Mouse (Mus musculus) c-Kit-positive CD71-positive TER-119-positive erythroid progenitor cells, embryonic 14.5 days (primary cell): ENCODE results near the gene Gm28230.
A peak's percentile ranks its signal among the peaks of the same experiment; 100 is the strongest.

Source experiments
- DNase-seq: peaks from one replicate; pipeline ENCODE4 v3.0.0-alpha.2; 2013; ENCODE audit warnings: low spot score

The Gm28230 gene

DNA sequence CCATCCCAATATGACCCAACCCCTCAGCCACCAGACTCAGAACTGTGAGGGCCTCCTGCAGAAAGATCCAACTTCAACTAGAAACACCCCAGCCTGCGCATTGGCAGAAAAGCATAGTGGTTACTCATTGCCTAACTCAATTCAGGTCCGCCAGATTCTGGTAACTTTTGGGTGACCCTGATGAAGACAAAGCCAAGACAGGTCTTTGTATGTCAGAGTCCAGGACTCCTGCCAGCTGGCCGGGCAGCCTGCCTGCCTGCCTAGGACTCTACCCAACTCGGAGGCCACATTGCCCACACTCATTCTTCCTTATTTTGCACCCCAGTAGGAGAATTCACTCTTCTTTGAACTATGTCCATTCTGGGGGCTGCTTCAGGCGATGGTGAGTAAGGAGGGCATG lies at the start of gene Gm28230:
Gm28230 (plus strand) TSS at position 178 of the 400 bp plus-strand sequence.
- no peak for DNase-seq

DNA sequence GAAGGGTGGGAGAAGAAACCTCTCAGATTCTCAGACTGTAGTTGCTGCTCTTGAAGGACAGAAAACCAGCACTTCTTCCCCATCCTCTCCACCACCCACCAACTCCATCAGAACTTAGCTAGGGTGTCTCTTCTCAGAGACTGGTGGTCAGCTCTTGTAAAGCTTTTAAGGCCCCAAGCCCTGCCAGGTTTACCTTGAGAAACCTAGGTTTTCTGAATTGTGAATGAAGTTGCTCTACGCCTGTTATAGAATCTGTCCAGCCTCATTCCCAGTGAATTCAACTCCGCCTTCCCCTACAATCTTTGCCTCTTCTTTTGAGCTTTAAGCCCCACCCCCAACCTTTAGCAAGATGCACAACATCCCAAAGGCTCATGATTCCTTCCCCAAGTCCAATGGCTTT lies 49.4 kb upstream of the Gm28230 start:
- no peak for DNase-seq

DNA sequence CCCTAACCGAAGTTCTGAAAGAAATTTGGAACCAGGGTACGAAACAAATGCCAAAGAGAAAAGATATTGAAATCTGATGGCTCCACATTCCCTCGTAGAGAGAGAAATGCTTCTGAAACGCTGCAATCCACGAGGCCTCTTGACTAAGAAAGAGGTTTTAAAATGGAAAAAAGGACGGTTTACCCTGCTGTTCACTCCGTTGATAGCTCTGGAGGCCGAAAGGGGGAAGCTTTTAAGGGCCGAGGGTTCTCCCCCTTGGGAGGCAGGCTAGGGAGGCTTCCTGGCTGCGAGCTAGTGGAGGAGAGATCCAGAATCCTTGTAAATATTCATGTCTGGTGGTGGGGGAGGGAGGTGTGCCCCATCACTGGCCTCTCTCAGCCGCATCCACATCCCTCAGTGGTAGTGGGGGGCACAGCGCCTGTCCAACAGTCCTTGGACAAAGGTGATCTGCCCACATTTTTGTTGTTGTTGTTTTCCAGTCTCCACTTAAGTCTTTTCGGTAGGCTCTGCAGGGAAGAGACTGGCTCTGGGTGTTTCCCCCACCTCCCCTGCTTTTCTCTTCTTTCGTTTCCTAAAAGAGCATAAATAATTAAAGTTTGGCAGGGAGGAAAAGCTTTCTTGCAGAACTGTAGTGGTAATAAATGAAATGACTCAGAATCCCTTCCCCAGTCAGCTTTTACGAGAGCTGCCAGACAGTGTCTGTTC lies 47.5 kb upstream of the Gm28230 start, which contains the start of gene Hoxd11:
Hoxd11 (plus strand) TSS at position 667 of the 705 bp plus-strand sequence.
- DNase-seq: no peak

DNA sequence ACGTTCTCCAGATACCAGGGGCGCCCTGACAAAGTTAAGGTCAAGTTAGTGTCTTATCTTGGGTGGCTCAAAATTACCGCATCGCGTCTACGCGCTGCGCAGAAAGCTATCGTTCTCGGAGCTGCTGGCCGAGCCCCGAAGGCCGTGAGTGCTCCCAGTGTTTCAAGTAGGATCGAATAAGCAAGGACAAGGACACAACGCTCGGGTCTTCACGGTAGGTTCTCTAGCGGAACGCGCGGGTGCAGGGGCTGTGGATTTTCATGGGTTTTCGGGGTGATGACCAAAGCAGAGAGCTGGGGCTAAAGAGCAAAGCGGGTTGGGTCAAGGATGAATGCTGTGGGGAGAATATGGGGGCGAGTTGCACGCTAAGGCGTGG lies 46.9 kb upstream of the Gm28230 start:
- DNase-seq: no peak

DNA sequence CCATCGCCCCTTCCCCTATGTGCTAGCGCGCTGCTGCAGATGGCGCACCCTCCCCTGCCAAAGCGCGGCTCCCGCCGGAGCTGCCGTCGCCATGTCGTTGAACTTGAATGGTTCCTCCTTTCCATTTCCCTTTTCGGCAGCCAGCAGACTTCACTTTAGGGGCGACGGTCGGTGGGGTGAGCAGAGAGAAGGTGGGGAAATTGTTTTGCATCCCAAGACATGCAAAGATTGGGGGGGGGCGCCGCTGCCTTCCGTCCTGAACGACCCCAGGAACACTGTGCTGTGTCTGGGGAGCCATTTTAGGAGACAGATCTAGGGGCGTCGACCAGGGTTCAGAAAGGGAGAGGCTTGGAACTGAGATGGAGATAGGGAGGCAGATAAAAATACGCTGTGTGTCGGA lies 46.5 kb upstream of the Gm28230 start:
- no peak for DNase-seq

DNA sequence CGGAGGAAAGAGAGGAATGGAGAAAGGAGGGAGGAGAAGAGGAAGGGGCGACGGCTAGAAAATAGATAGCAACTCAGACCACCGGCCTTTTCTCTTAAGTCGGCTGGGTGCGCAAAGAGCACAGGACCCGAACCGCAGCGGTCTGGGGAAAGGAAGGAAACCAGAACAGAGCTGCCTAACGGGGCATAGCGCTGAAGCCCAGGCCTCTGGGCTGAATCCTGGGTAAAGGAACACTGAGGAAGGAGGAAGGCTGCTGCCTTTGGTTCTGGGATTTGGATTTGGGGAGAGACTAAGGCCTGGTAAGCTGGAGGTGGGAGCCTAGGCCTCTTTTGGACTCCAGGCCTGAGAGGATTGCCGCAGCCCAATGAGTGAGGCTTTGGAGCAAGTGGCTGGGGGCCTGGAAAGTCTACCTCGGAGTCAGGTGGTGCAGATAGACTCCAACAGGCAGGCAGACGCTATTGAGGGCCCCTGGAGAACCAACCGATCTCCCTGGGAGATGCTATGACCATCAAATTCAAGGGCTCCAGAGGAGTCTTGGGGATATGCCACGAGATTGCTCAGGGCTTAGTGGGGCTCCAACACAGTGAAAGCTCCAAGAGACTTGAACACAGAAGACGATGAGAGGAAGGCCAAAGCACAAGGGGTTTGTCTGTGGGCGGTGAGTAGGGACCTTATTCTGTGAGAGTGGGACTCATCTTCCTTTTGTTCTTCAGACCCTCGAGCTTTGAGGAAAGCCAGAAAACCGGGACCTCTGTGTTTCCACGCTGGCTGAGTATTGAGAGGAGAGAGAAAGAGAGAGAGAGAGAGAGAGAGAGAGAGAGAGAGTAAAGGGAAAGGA lies 45.7 kb upstream of the Gm28230 start:
- no peak for DNase-seq

DNA sequence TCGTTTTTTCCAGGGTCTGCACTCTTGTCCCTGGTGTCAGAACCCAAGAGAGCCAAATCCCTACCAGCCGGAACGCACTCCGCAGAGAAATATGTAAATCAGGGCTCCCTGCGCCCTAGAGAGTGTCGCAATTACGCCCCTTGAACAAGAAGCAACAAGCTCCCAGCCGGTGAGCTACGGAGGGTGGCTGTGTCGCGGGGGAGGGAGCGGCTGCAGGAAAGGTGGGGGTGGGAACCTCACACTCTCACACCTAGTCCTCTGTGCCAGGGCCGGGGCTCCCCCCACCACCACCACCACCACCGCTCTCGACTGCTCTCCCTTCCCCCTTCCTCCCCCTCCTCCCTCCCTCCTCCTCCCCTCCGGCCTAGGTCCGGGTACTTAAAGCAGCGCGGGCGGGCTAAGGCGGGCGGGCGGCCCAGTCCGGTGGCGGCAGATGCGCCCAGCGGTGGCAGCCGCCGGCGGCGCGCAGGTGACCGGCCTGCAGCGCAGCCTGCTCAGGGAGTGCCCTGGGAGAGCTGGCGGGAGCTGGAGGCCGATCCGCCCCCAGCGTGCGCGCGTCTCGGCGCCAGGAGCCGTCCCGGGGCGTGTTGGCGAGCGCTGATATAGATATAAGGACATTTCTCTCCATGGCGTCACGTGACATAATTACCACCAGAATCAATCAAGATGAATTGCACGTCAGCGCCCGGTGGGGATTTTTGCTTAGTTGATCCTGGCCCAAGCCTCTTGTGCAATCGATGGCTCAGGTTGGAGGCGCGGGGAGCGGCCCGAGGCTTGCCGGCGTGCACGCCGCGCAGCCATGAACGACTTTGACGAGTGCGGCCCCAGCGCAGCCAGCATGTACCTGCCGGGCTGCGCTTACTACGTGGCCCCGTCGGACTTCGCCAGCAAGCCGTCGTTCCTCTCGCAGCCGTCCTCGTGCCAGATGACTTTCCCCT lies 44.7 kb upstream of the Gm28230 start:
- DNase-seq: no peak

DNA sequence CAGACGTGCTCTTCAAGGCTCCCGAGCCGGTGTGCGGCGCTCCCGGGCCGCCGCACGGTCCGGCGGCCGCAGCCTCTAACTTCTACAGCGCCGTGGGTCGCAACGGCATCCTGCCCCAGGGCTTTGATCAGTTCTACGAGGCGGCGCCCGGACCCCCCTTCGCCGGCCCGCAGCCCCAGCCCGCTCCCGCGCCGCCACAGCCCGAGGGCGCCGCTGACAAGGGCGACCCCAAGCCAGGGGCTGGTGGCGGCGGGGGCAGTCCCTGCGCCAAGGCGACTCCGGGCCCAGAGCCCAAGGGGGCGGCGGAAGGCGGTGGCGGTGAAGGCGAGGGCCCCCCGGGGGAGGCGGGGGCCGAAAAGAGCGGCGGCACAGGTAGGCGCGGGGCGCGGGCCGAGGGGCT lies 43.7 kb upstream of the Gm28230 start:
- DNase-seq: no peak

DNA sequence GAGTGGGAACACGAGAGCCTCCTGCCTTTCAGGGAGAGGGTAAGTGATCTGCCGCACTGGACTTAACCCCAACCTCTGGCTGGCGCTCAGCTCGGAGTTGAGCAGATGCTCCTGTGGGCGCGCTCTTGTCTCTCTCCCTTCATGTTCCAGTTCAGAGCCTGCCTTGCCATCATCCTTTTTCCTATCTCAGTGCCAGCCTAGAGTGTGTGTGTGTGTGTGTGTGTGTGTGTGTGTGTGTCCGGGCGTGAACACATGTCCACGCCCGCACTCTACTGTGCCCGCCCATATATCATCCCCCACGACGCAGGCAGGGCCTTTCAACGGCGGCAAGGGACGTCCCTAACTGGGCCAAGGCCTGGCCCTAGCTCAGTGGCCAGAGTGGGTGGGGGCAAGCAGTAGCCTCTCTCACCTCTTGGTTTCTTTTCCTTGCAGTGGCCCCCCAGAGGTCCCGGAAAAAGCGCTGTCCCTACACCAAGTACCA lies 43.0 kb upstream of the Gm28230 start:
- no peak for DNase-seq

DNA sequence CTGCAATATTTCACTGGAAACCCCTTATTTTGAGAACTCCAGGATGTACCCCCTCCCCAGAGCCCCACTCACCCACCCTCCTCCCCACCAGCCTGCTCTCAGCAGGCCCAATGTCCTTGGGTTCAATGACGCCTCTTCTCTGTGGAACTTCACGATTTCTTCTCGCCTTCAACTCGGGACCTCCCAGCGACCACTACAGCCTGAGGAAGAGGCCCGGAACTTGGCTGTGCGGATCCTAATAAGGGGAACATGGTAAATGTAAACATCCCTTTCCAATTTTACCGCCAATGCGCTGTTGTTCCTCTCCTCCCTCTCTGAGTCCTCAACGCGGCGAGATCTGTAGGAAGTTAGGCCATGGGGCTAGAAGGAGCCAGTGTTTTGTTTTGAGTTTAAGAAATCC lies 42.4 kb upstream of the Gm28230 start:
- no peak for DNase-seq

DNA sequence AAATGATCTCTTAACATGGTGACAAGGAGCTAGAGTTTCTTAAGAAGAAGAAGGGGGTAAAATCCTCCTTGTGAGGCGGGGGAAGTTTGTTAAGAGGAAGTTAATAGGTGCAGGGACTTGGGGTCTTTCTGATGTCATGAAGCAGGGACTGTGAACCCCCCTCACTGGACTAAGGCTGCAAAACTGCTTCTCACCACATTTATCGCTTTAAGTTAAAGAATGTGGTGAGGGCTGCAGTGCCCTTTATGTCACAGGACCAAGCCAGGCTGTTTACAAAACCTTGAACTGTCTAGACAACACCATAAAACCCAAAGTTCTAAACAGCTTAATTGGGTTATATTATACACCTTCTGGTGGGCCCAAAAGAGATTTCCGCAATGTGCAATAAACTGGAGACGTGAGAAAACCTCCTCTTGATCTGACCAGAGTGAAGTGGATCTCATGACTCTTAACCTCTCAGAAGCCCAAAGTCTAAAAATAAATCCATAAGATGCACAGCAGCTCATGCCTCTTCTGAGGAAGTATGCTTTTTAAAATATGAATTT lies 41.4 kb upstream of the Gm28230 start:
- no peak for DNase-seq

DNA sequence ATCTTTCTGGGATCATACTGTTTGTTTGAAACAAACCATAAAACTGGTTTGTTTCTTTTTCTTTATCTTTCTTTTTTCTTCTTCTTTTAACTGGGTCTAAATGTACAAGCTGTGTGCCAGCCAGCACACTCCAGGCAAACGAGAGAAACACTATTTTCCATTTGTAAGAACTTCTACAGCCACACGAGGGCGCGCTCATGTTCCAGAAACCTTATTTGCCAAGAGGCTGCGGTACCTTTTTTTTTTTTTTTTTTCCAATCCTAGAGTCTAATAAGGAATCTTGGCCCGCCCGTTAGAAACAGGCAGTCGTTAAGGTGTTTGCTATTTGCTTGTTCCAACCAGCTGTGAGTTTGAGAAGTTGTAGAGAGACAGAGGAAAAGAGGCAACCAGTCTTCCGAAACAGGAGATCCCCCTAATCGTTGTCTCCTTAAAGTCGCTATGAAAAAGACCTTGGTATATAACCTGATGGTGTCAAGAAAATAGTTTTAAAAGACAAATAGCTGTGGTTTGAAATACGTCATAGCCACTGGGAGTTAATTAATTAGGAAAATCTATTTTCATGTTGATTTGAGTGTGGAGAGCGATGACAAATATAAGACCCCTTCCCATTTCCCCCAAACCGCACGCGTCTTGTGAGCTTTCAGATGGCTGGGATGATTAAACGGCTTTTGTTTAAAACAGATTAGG lies 40.1 kb upstream of the Gm28230 start:
- peak; percentile 15 for DNase-seq

DNA sequence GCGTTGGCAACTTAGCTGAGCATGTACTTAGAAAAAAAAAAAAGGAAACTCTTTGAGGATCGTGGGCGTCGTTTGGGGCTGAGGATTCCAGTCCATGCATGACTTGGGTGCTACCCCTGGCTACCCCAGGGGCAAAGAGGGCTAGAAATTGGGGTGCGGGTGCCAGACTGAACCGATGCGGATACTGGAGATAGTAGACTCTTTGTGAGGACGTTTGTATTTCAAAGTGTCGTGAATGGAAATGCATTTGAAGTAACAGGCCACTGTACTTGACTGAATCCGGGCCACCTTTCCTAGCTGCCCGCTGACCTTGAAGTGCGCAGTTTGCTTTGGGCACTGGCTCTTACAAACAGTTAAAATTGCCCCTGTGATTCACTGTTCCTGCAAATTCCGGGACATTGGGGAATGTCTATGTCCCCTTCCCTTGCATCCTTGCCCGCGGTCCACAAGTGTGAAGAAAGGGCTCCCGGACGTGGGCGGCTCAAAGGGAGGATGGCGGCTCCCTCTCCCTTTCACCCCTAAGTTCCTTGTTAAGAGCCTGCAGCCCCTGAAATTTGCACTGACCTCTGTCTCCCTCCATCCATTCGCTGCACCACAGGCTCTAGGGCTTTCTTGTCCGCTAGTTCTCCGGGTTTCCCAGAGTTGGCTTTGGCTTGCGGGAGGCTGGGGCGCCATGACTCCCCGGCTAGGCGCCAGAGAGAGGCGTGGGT lies 39.4 kb upstream of the Gm28230 start:
- no peak for DNase-seq

DNA sequence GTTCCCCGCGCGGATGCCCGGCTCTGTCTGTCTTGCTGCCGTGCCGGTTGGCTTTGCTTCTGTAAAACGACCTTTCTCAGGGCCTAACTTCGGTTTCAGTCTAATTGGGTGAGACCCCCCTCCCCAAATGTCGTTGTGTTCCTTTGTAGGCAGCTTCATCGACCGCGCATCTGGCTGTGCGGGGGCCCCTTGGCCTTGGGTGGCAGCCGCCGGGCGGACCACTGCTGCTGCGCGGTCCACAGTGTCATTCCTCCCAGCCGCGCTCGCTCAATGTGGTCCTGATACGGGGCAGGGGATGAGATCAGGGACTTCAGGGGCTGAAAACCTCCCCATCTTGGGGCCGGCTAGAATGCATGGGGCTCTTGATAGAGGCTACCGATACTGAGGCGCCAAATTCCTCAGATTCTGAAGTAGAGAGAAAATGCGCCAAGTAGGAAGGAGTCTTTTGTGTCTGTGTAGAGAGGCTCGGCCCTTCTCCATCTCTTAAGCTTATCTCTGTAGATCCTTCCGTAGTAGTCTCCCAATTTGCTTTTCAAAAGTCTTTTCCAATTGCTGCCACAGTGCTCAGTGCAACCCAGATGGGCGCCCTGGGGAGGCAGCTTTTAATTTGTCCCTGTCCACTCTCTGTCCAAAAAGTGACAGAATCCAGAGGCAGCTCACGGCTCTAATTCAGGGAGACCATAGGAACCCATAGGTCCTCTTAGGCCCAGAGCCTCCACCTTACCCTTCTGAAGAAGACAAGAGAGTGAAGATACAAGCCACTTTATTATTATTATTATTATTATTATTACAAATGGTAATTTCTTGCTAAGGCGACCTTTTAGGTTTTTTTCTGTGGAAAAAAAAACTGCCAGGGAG lies 38.6 kb upstream of the Gm28230 start:
- DNase-seq: no peak

DNA sequence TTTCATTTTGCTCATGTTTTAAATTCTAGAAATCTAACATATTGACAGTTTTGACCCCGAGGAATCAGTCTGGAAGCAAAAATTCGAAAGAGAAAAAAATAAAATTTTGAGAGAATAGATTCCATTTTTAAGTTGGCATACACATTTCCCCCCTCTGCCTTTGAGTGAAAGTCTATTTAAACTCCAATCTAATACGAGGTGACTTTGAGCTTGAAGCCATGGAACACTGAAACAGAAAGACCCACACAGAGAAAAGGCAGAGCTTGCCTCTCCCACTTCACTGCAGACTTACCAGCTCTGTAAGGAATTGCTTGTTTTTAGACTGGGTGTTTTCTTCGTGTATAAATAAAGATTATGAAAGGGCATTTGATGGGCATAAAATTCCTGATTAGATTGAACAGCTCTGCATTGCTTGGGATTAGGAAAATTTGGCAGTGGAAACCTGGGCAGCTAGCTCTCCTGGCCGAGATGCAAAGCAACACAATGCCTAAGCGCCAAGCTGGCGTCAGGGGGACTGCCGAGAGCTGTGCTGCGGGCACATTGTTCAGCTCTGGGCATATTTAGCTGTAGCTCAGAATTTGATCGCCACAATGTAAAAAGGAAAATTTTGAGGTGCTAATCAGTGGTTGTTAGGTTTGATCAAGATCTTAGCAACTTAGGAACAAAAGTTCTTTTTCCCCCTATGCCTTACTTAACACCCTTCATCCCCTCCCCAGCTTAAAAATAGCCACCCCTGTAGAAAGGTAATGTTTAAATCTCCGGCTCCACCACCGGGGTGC lies 37.5 kb upstream of the Gm28230 start:
- DNase-seq: no peak

DNA sequence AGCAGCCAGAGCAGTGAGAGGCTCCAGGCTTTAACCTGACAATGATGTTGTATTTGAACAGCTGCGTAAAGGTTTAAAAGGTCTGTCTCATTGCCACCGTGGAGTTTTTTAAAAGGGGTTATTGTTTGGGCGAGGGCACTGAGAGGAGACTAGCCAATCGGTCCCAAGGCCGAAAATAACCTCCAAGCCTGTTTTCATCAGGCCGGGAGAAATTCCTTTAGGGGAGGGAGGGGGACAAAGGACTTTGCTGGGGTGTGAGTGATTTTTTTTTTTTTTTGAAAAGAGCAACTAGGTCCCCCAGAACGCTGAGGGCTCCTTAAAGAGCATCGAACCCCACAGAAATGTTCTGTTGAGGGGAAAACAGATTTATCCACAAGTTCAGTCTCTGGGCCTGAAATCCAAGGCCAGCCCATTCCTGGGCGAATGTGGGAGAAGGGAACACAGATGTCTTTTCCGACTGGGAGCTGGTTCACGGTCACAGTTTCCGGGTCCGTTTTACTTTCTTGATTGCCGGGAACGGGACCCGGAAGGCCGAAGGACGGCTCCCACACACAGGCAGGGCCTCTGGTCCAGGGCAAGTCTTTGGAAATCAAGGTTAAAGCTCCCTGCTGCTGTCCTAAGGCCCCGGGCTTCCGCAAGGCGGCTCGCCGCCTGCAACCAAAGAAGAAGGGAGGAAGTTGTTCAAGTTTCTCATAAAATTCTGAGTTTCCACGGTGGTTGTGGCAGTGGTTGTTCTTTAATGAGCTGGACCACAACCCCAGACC lies 36.8 kb upstream of the Gm28230 start:
- no peak for DNase-seq

DNA sequence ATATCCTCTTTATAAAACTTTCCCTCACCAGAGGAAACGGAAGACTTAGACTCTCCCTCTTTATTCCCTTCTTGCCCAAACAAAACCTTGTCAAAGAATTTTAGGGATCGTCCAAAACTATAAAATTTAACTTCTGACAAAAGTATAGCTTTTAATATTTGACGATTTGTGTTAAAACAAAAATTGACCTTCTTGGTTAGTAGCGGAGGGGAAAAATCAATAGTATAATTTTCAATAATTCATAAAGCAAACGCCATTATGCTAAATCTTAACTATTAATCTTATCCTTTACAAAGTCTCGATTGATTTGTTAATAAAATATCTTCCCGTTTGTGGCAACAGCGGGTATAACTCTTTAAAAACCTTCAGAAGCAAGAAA lies 36.2 kb upstream of the Gm28230 start:
- no peak for DNase-seq
